Mouse (Mus musculus) kidney, postnatal 4 days (tissue): ENCODE measurements at regions not wholly inside any gene's neighbourhood (a gene's known extent, or its start where the extent isn't known, plus 50 kb on each side); places are given as distances from the start of the nearest gene placed in this dataset.
"Not testable (repeated sequence)": the region's sequence is repeated elsewhere in the genome, so short reads cannot be mapped to it uniquely, and the experiment has no call there.

Source experiments
- DNase-seq, 2 experiments: peaks; one replicate each; pipeline ENCODE4 v3.0.0; 2021; ENCODE audit warnings: mixed read lengths in 2 of 2

DNA sequence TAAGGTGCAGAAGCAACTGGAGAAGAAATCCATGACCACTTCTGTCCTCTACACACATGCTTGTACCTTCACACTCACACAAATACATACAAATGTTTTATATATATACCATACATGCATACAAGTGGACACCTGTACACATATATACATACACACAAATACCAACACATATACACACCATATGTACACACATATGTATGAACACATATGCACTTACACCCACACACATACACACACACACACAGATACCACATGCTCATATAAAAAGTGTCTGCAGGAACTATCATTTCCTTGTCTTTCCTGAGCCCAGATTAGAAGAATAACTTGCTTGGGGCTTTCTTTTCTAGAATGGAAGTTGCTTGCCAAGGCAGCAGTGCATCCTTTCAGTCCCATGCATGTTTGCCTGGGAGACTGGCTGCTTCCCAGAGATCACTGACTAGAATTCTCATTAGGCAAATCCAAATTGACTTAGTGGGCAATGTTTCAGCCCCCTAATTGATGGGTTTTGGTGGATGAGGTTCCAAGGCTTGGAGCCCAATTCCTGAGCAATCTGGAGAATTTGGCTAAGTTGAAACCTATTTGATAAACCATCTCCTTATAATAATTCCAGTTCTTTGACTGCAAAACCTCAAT is 169.2 kb upstream of the Hddc2 start:
- DNase-seq, result no peak

DNA sequence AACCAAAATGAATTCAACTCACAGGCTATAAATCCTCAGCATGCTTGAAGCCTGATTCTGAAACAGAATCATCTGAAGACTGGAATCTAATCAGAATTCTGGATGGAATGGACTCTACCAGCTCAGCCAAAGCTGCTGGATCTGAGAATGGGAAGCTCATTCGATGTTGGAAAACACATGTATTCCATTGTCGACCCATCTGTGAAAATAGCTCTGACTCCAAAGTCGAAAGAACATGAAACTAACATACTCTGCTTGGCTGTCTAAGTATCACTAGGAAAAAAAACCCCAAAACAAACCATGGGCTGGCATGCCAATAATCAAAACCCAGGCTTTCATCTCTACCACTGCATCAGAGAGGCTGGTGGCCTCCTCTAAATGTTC is 168.7 kb upstream of the Hddc2 start:
- DNase-seq, result no peak

DNA sequence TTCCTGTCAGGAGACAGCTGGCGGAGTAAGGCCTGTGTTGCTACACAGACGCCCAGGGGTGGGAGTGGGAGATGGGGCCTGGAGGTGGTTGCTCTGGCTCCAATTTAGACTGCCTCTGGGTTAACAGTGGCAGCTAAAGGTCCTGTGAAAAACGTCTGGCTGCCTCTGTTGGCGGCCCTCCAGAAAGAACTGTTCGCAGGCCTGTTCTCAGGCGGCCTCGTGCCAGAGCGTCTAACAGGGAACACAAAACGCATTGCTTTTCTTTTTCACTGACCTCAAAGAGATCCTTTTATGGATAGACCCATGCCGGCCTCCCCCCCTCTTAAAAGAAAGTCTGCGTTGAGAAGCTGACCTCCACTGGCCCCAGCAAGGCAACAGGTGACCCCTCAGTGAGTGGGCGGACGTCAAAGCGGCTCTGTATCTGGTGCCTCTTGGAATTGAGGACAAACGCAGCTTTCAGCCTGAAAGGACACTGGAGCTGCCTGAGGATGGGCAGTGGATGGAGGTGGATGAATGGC is 140.0 kb upstream of the Hddc2 start:
- DNase-seq, result peak; percentile 65 to 73

DNA sequence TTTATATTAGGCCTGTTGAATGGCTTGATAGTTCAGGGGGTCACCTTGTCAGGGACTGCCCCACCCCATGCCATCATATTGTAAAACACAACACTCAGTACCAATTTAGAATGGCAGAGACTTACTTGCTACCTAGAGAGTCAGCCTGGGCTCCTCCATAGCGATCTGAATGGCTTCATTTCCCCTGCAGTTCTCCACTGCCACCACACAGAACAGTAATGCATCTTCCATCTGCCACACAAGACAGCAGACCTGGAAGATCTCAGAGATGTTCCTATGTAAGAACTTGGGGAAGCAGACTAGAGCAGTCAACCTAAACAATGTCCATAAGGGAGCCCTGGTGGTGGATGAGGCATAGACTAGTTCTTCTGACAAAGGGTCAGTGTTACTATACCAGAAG is 123.6 kb upstream of the Hddc2 start:
- no peak for DNase-seq

DNA sequence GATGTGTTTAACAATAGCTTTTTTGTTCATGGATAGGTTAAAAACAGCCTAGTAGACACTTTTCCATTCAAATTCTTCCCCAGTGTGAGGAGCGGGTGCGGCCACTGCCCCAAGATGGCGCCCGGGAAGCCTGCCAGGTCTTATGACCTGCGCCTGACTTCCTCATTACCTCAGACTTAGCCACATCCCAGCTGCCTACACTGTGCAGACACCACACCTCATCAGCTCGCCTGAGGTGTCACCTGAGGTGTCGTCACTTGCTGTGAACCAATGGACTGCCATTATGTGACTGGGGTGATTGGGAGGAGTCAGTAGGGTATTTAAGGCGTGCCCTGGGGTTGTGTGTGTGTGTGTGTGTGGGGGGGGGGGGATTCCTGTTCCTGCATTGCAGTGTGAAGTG is 101.0 kb upstream of the Hddc2 start:
- DNase-seq, result not testable (repeated sequence)

DNA sequence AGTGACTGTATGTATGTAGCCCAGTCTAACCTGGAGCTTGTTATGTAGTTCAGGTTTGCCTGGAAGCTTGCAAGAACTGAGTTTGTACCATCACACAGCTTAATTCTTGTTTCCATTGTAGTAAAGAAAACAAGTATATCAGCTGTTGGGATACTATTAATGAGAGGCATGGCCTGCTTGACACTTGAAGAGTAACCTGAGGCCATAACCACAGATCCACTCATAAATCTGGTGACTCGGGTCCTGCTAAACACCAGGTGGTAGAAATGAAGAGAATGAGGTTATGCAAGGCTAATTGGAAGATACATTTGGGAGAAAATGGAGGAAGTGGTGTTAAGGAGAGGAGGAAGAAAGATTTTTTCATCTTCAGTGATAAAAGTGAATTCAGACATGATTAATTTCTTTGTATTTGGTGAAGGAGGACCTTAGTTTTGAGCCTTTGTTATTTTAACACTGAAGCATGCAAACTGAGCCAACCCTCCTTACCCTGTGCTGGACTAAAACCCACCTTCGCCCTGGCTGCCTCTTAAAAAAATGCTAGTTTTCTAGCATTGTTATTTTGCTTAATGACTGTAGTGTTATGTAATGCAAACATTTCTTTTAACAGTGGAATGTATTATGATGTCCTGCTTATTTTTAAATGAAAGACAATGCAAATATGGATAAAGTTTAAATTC is 100.3 kb upstream of the Hddc2 start:
- no peak for DNase-seq

DNA sequence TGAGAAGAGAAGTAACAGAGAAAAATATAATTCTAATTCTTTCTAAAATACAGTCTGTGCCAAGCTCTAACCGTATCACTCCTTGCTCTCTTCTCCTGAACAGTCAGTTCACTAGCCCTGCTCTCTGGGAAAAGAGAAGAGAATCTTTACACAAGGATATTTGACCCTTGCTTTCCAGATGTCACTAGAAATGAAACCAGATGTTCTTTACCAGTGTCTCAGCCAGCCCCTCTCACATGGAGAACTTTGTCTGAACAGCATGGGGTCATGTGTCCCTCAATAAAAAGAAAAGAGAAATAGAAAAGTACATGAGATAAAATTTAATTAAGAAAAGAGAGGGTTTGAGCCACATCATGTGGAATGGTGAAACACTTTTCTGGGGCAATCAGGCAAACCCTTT is 91.3 kb upstream of the Hddc2 start:
- DNase-seq, result no peak

DNA sequence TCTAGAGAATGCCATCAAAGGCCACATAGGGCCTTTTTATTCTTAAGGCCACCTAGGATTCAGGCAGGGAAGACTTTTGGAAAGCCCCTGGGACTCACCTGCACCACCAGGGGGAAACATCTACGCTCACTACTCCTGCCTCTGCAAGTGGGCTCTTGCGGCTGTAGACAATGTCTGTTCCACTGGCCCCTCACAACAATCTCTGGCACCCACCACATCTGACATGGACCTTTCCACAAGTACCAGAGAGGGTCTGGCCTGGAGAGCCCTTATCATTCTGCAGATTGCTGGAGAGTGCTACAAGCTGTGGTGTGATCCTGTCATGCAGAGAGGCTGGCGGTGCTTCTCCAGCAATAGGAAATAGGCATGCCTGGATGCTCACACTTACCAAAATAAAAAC is 84.1 kb upstream of the Hddc2 start:
- no peak for DNase-seq

DNA sequence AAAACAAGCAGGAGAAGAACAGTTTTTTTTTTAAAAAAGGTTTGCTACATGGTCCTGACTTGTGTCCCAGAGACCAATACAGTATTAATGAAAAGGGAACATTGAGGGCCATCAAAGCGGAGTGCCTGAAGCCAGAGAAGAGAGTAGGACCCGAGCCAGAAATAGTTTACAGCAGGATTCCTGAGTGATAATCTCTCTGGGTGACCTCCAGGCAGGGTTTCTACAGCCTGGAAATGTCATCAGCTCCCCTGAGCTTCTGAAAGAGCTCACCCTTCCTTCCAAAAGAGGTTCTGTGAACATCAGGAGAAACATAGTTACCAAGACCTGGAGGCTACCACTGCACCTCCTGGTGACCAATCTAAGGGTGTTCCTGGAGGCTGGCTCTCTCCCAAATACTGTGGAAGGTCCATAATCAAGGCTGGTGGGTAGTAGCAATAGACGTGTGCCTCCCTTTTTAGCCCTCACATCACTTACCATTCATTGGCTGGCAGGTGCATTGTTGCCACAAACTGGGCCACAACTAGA is 70.7 kb upstream of the Hddc2 start:
- DNase-seq, result no peak

DNA sequence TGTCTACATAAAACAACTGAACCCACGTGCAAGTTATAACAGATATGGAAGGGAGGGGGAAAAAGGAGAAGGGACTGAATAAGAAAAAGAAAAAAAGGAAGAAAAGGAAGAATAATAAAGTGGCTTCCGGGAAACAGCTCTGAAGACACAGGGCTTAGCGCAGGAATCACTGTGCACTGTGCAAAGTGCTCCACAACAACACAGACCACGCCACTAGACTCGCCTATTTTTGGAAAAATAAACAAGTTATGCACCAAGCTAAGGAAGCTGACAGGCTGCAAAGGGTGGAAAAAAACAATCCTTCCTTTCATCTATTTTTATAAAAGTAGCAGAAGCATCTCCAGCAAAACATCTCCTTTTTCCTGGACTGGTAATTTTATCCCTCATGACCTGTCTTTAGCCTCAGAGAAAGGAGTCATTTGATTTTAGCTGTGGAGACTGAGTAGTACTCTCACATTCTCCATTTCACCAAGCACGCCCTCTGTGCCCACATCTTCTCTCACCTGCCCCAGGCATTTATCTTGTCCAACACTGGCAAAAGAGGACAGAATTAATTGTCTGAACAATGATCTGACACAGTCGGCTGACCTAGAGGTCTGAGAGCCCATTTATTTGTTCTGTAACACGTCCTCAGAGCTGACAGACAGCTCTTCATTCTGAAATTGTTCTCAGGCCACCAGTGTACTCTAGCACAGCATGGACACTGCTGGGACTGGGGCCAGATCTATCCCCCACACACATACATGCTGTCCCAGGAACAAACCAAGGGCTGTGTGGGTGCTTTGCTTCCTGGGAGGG is 60.4 kb upstream of the Hddc2 start:
- peak in 1 of 2 experiments; percentile 8 for DNase-seq

DNA sequence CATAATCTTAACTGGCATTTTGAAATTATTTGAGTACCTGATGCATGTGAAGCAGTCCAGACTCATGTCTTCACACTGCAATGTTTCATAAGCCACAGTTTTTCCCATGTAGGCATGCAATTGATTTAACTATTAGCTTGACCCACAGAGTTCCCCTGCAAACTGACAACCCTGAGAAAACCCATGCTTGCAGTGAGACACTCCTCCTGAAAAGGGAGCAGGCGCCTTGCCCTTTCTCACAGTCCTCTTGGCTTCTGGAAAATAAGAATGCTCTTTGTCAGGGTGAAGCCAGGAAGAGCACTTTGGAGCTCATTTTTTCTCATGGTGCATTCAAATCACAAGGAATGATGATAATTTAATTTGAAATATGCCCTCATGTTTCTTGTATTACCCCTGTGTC is 56.2 kb upstream of the Hddc2 start:
- no peak for DNase-seq

DNA sequence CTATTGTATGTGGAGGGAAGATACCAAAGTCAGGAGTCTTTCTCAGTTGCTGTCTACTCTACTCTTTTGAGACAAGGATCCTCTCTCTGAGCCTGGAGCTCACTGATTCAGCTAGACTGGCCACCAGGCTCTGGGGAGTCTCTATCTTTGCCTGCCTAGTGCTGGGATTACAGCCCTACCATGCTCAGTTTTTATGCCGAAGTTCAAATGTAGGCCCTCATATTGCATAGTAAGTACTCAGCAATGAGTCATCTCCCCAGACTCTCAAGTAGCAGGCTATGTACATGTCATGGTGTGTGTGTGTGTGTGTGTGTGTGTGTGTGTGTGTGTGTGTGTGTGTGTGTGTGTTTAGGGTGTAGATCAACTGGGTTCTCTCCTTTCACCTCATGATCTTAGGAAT is 55.6 kb upstream of the Hddc2 start:
- no peak for DNase-seq

DNA sequence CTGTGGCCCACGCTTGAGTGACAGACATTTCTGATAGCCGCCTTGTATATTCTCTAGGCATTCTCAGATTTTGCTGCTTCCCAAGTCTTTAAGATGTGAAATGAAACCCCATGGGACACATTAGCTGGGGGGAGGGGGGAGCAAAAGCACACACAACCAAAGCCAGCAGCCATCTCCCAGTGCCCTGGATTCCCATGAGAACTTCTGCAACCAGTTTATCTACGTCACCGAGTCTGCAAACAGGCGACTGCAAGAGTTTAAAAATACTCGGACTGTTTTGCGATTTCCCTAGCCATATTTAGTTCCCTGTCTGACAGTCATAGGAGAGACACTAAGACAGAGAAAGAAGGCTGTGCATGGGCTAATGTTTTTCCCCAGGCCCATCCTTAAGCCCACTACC is 52.3 kb upstream of the Hddc2 start:
- peak in 1 of 2 experiments; percentile 11 for DNase-seq
